Mouse (Mus musculus) MEL (cell line): ENCODE data around the gene Hmgb1. TPM values are rescaled to one million over a fixed set of nuclear protein-coding genes. Genes with fewer than 3 reads are reported as not detected.

ENCODE experiments used
- DNase-seq: peaks from one replicate; pipeline ENCODE4 v3.0.0; 2011; ENCODE audit warnings: low read depth, low spot score
- H3K27ac ChIP-seq: 2 replicates; pipeline ENCODE4 v1.5.1; 2012; ENCODE audit warnings: low read depth, mild to moderate bottlenecking, control low read depth, low read length, moderate library complexity; ENCODE audit not compliant: control insufficient read depth
- H3K27me3 ChIP-seq, 2 experiments: fragments of 150-350 bp in 1 of 2; sonication (generic) in 1 of 2; 2 replicates each; pipeline ENCODE4 v1.6.1; 2012; ENCODE audit warnings: low read length in 2 of 2, mild to moderate bottlenecking in 2 of 2, improper control_type of control experiment in 1 of 2, moderate library complexity in 1 of 2; ENCODE audit not compliant: insufficient read depth in 2 of 2, control insufficient read depth in 1 of 2
- H3K36me3 ChIP-seq, 2 experiments: 2 replicates each; pipeline ENCODE4 v1.6.1; 2012 to 2014; ENCODE audit warnings: low read length in 2 of 2, improper control_type of control experiment in 1 of 2, inconsistent platforms in 1 of 2, mild to moderate bottlenecking in 1 of 2; ENCODE audit not compliant: insufficient read depth in 2 of 2, control insufficient read depth in 1 of 2
- H3K4me1 ChIP-seq, 2 experiments: fragments of 150-350 bp in 1 of 2; sonication (generic) in 1 of 2; 2 replicates each; pipeline ENCODE4 v1.6.1; 2012; ENCODE audit warnings: low read length in 2 of 2, improper control_type of control experiment in 1 of 2, mild to moderate bottlenecking in 1 of 2; ENCODE audit not compliant: insufficient read depth in 2 of 2, control insufficient read depth in 1 of 2
- H3K4me3 ChIP-seq, 2 experiments: fragments of 150-350 bp in 1 of 2; sonication (generic) in 1 of 2; 2 replicates each; pipeline ENCODE4 v1.5.1; 2012; ENCODE audit warnings: low read depth in 2 of 2, low read length in 2 of 2, mild to moderate bottlenecking in 2 of 2, moderate library complexity in 2 of 2, control low read depth in 1 of 2, improper control_type of control experiment in 1 of 2; ENCODE audit not compliant: control insufficient read depth in 1 of 2, insufficient read depth in 1 of 2
- H3K79me2 ChIP-seq: 2 replicates; pipeline ENCODE4 v1.6.1; 2012; ENCODE audit warnings: mild to moderate bottlenecking, low read length, moderate library complexity; ENCODE audit not compliant: control insufficient read depth, poor library complexity, insufficient read depth
- H3K9ac ChIP-seq: 2 replicates; pipeline ENCODE4 v1.6.1; 2012; ENCODE audit warnings: low read depth, mild to moderate bottlenecking, control low read depth, low read length, moderate library complexity; ENCODE audit not compliant: control insufficient read depth, poor library complexity, severe bottlenecking
- H3K9me3 ChIP-seq: fragments of 150-350 bp; sonication (generic); replicated peaks from 2 replicates; pipeline ENCODE4 v1.6.1; 2012; ENCODE audit warnings: mild to moderate bottlenecking, low read length, improper control_type of control experiment, moderate library complexity; ENCODE audit not compliant: insufficient read depth
- BHLHE40 ChIP-seq: IDR thresholded peaks from 2 replicates; pipeline ENCODE4 v1.6.1; 2012; ENCODE audit warnings: low read depth, mild to moderate bottlenecking, inconsistent platforms, low read length, improper control_type of control experiment, borderline replicate concordance
- ELF1 ChIP-seq: IDR thresholded peaks from 2 replicates; pipeline ENCODE4 v1.6.1; 2014; ENCODE audit warnings: low read depth, mild to moderate bottlenecking, inconsistent platforms, low read length, improper control_type of control experiment, moderate library complexity
- EP300 ChIP-seq, 2 experiments: IDR thresholded peaks; 2 replicates each; pipeline ENCODE4 v1.6.1; 2011; ENCODE audit warnings: improper control_type of control experiment in 2 of 2, low read length in 2 of 2, low read depth in 1 of 2, mild to moderate bottlenecking in 1 of 2
- ETS1 ChIP-seq: IDR thresholded peaks from 2 replicates; pipeline ENCODE4 v1.6.1; 2012; ENCODE audit warnings: low read depth, mild to moderate bottlenecking, inconsistent platforms, low read length, improper control_type of control experiment, moderate library complexity
- HCFC1 ChIP-seq: IDR thresholded peaks from 2 replicates; pipeline ENCODE4 v1.6.1; 2012; ENCODE audit warnings: low read depth, mild to moderate bottlenecking, inconsistent platforms, low read length, improper control_type of control experiment, moderate library complexity
- JUND ChIP-seq: IDR thresholded peaks from 2 replicates; pipeline ENCODE4 v1.6.1; 2011; ENCODE audit warnings: low read depth, mild to moderate bottlenecking, improper control_type of control experiment, low read length
- MAX ChIP-seq: IDR thresholded peaks from 2 replicates; pipeline ENCODE4 v1.6.1; 2011; ENCODE audit warnings: low read length, improper control_type of control experiment
- MAZ ChIP-seq: IDR thresholded peaks from 2 replicates; pipeline ENCODE4 v1.6.1; 2012; ENCODE audit warnings: low read depth, mild to moderate bottlenecking, inconsistent platforms, low read length, improper control_type of control experiment
- MXI1 ChIP-seq: IDR thresholded peaks from 2 replicates; pipeline ENCODE4 v1.6.1; 2011; ENCODE audit warnings: mild to moderate bottlenecking, low read depth, low read length, improper control_type of control experiment
- MYC ChIP-seq: IDR thresholded peaks from 2 replicates; pipeline ENCODE4 v1.6.1; 2011; ENCODE audit warnings: low read depth, mild to moderate bottlenecking, low read length, improper control_type of control experiment, moderate library complexity
- RAD21 ChIP-seq: IDR thresholded peaks from 2 replicates; pipeline ENCODE4 v1.6.1; 2011; ENCODE audit warnings: mild to moderate bottlenecking, low read depth, low read length, improper control_type of control experiment
- SIN3A ChIP-seq: IDR thresholded peaks from 2 replicates; pipeline ENCODE4 v1.6.1; 2012; ENCODE audit warnings: low read length, improper control_type of control experiment, inconsistent platforms
- TAL1 ChIP-seq: IDR thresholded peaks from 2 replicates; pipeline ENCODE4 v1.6.1; 2012; ENCODE audit warnings: mild to moderate bottlenecking, inconsistent platforms, low read length, moderate library complexity, mixed read lengths
- TBP ChIP-seq: IDR thresholded peaks from 2 replicates; pipeline ENCODE4 v1.8.0; 2011; ENCODE audit warnings: low read depth, low read length, improper control_type of control experiment
- TCF12 ChIP-seq: IDR thresholded peaks from 2 replicates; pipeline ENCODE4 v1.6.1; 2014; ENCODE audit warnings: low read depth, mild to moderate bottlenecking, inconsistent platforms, low read length, improper control_type of control experiment, moderate library complexity
- UBTF ChIP-seq: IDR thresholded peaks from 2 replicates; pipeline ENCODE4 v1.6.1; 2012; ENCODE audit warnings: low read depth, mild to moderate bottlenecking, inconsistent platforms, low read length, improper control_type of control experiment, moderate library complexity, borderline replicate concordance; ENCODE audit not compliant: insufficient read depth
- USF1 ChIP-seq: IDR thresholded peaks from 2 replicates; pipeline ENCODE4 v1.6.1; 2014; ENCODE audit warnings: low read depth, mild to moderate bottlenecking, inconsistent platforms, low read length, improper control_type of control experiment, moderate library complexity
- ZKSCAN1 ChIP-seq: IDR thresholded peaks from 2 replicates; pipeline ENCODE4 v1.6.1; 2012; ENCODE audit warnings: low read depth, mild to moderate bottlenecking, inconsistent platforms, low read length, improper control_type of control experiment, moderate library complexity
- ZNF384 ChIP-seq: IDR thresholded peaks from 2 replicates; pipeline ENCODE4 v1.6.1; 2012; ENCODE audit warnings: low read depth, mild to moderate bottlenecking, inconsistent platforms, low read length, improper control_type of control experiment
- polyA plus RNA-seq, 2 experiments: library from polyadenylated mRNA; stranded (reverse) in 1 of 2; unstranded in 1 of 2; fragments of >175 nt in 1 of 2; fragments of >200 nt in 1 of 2; gene quantifications; 2 replicates each; pipeline versions ENCODE4 v1.2.1 to v1.2.4; 2012; ENCODE audit warnings: low replicate concordance in 2 of 2, low read depth in 1 of 2; ENCODE audit not compliant: insufficient read length in 2 of 2, insufficient read depth in 1 of 2, missing spikeins in 1 of 2
- total RNA-seq: library from RNA; depleted of rRNA; stranded (reverse); fragments of 300-350 nt; gene quantifications from 2 replicates; pipeline ENCODE4 v1.2.3, GENCODE M21; 2012

The Hmgb1 gene
- total and polyA plus RNA-seq, 3 experiments, result 600 to 678 TPM; not detected in 1

- peak; percentile 80 for DNase-seq
- no peaks in the 10 kb centered on the region for H3K9me3 ChIP-seq
- peaks cover 11 to 14% of the 10 kb centered on the region in 2 experiments for H3K4me1 ChIP-seq
- peaks cover 0 to 14% of the 10 kb centered on the region in 2 experiments; a peak in 2 of 4 replicates for H3K36me3 ChIP-seq
- H3K9ac ChIP-seq, result peak overlapping the region; percentile 51
- H3K27ac ChIP-seq, result peak overlapping the region; percentile 20
- peak overlapping the region; percentile 45 to 49 for H3K4me3 ChIP-seq
- no peak for TF ChIP-seq TCF12
- TF ChIP-seq HCFC1, result peak; percentile 40; the same call in 1 of the 2 replicates
- TF ChIP-seq MXI1, result peak; percentile 84; the same call in 1 of the 2 replicates
- TF ChIP-seq TBP, result no peak
- peak; percentile 69 for TF ChIP-seq MYC
- peak; percentile 32 to 56; a peak in 3 of 4 replicates for TF ChIP-seq EP300 (IDR thresholded peaks at IDR 0.05; ENCODE audit: low read depth in 1 of 2, low read length in 2 of 2)
- peak; percentile 68 for TF ChIP-seq ETS1
- no peak; the same call in 1 of the 2 replicates for TF ChIP-seq ZKSCAN1
- no peak for TF ChIP-seq ELF1
- no peak for TF ChIP-seq RAD21
- 0 out of 2 replicates have a peak, but pooled peaks have one; percentile 30 for TF ChIP-seq BHLHE40
- peak; percentile 99 for TF ChIP-seq ZNF384
- TF ChIP-seq USF1, result no peak
- peak; percentile 56; the same call in 1 of the 2 replicates for TF ChIP-seq MAX
- no peak for TF ChIP-seq JUND
- peak; percentile 58; the same call in 1 of the 2 replicates for TF ChIP-seq SIN3A
- TF ChIP-seq UBTF, result no peak
- no peak for TF ChIP-seq TAL1
- no peak for TF ChIP-seq MAZ
- no peaks in the 10 kb centered on the region for H3K27me3 ChIP-seq
- H3K79me2 ChIP-seq, result no peaks in the 10 kb centered on the region
Measured at GRCm38 (mm10) chr5:149015335-149016201, 168.7 kb downstream of the Hmgb1 start.
